Mouse (Mus musculus): Measurements from ENCODE around the gene Tas1r3. TPM values are rescaled to one million over a fixed set of nuclear protein-coding genes. Genes with fewer than 3 reads are reported as not detected.

The Tas1r3 gene
- total RNA-seq, 2 experiments from 2014 or later, result 0.25 to 0.29 TPM

Small RNAs within 50 kb of the gene (microRNA-seq; reads per million reads assigned to microRNA genes)
- 0 reads per million in 2 experiments for gene Gm22991

Other genes with a start within 250 kb of the Tas1r3 start
- gene Cdk11b, start 238.5 kb downstream of the Tas1r3 start, total RNA-seq (2021), result 10 to 100 TPM; 45.4 to 50.7 TPM
- not detected for gene Gm10563, start 218.0 kb downstream of the Tas1r3 start, total RNA-seq (2021)
- 1 to 10 TPM; 1.5 to 4.7 TPM for gene Mmp23, start 210.0 kb downstream of the Tas1r3 start, total RNA-seq (2021)
- 10 to 100 TPM; 86.7 to 87.7 TPM for gene Mib2, start 194.2 kb downstream of the Tas1r3 start, total RNA-seq (2021)
- gene Fndc10, start 169.0 kb downstream of the Tas1r3 start, total RNA-seq (2021), result 10 to 100 TPM; 22.5 to 26.4 TPM
- 10 to 100 TPM; 65.7 to 79.1 TPM for gene Ssu72, start 158.6 kb downstream of the Tas1r3 start, total RNA-seq (2021)
- 10 to 100 TPM; 41.6 to 45.7 TPM for gene Tmem240, start 128.6 kb downstream of the Tas1r3 start, total RNA-seq (2021)
- 10 to 100 TPM; 52.5 to 59.7 TPM for gene Atad3a, start 102.3 kb downstream of the Tas1r3 start, total RNA-seq (2021)
- gene Vwa1, start 88.7 kb downstream of the Tas1r3 start, total RNA-seq (2021), result 10 to 100 TPM; 13.5 to 16.8 TPM
- gene Tmem88b, start 77.5 kb downstream of the Tas1r3 start, total RNA-seq (2021), result 10 to 100 TPM; 18.0 to 18.1 TPM
- under 1 TPM in 1 of 2 experiments, not detected in 1; 0.48 TPM for gene Ankrd65, start 72.9 kb downstream of the Tas1r3 start, total RNA-seq (2021)
- 100 to 1,000 TPM; 105 to 109 TPM for gene Mrpl20, start 60.5 kb downstream of the Tas1r3 start, total RNA-seq (2021)
- 10 to 100 TPM; 77.7 to 89.3 TPM for gene Ccnl2, start 50.9 kb downstream of the Tas1r3 start, total RNA-seq (2021)
- gene Aurkaip1, start 32.1 kb downstream of the Tas1r3 start, total RNA-seq (2021), result 10 to 100 TPM; 83.3 to 83.7 TPM
- gene Mxra8, start 23.7 kb downstream of the Tas1r3 start, total RNA-seq (2021), result 10 to 100 TPM; 10.0 to 12.7 TPM
- gene Dvl1, start 16.0 kb downstream of the Tas1r3 start, total RNA-seq (2021), result 10 to 100 TPM; 72.9 to 75.8 TPM
- gene Cptp, start 6.1 kb upstream of the Tas1r3 start, total RNA-seq (2021), result 10 to 100 TPM; 29.5 to 31.2 TPM
- gene Ints11, start 6.2 kb upstream of the Tas1r3 start, total RNA-seq (2021), result 10 to 100 TPM; 29.4 to 33.0 TPM
- 10 to 100 TPM; 61.3 to 65.4 TPM for gene Pusl1, start 28.4 kb upstream of the Tas1r3 start, total RNA-seq (2021)
- gene Acap3, start 28.5 kb upstream of the Tas1r3 start, total RNA-seq (2021), result 100 to 1,000 TPM; 143 to 160 TPM
- 10 to 100 TPM; 75.2 to 78.9 TPM for gene Ube2j2, start 80.5 kb upstream of the Tas1r3 start, total RNA-seq (2021)
- gene C1qtnf12, start 99.0 kb upstream of the Tas1r3 start, total RNA-seq (2021), result 10 to 100 TPM; 15.9 to 21.1 TPM
- gene B3galt6, start 129.3 kb upstream of the Tas1r3 start, total RNA-seq (2021), result 1 to 10 TPM; 9.0 to 9.7 TPM
- gene Sdf4, start 129.5 kb upstream of the Tas1r3 start, total RNA-seq (2021), result 100 to 1,000 TPM; 154 to 157 TPM
- gene Tnfrsf4, start 150.5 kb upstream of the Tas1r3 start, total RNA-seq (2021), result 1 to 10 TPM; 1.0 to 1.1 TPM
- gene Tnfrsf18, start 162.8 kb upstream of the Tas1r3 start, total RNA-seq (2021), result not detected
- under 1 TPM in 1 of 2 experiments, not detected in 1; 0.14 TPM for gene Ttll10, start 196.1 kb upstream of the Tas1r3 start, total RNA-seq (2021)
- gene 9430015G10Rik, start 246.6 kb upstream of the Tas1r3 start, total RNA-seq (2021), result 10 to 100 TPM; 23.8 to 26.6 TPM